Mouse (Mus musculus) embryo, embryonic 11 days (tissue): ENCODE measurements around the gene Pacsin1.

Source experiments
- DNase-seq: peaks from one replicate; pipeline ENCODE4 v3.0.0-alpha.2; 2015

Gene Pacsin1

GRCm38 (mm10) chr17:27678924-27679813 lies 23.9 kb downstream of the Pacsin1 start:
- peak; percentile 21 for DNase-seq

DNA sequence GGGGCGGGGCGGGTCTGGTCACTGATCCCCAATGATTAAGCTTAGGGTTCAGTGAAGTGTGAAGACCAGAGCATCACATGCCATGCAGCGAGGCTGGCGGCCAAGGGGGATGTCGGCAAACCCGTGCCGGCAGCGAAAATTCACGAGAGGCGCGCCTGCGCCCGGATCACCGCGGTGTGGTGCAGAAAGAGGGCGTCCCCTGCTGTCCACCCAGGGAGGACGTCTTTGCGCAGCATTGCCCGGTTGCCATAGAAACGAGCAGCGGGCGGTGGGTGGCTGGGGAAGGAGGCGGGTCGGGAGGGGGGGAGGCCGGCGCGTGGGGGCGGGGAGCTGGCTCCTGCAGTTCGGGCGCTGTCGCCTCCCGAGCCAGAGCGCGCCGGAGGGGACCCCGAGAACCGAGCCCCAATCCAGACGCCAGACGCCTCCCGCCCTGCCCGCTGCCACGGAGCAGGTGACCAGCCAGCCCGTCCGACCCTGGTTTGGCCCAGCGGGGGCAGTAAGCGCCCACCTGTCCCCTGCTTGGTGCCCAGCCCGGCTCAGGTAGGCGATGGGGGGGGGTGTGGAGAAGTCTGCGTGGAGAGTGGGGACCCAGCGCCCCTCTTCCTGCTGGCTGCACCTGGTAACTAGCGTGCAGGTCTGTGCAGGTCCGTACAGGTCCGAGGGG lies 29.7 kb downstream of the Pacsin1 start:
- DNase-seq: peak; percentile 88

DNA sequence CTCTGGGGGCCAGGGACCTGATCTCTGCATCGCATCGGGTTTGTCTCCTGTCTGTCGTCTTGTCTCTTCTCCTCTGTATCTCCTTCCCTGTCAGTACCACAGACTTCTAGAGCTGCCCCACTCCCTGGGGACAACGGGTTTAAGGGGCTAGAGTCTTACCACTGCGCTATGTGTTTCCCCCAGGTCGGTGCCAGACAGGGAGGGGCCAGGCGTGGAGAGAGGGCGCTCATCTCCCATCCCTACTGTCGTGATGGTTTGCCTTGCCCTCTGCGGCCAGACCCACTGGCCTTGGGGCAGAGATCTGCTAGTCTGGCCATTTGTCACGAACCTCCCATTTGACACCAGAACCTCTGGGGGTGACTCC lies 30.2 kb downstream of the Pacsin1 start:
- peak; percentile 22 for DNase-seq

- no peak for DNase-seq
Measured at GRCm38 (mm10) chr17:27686395-27686794, 31.1 kb downstream of the Pacsin1 start.

DNA sequence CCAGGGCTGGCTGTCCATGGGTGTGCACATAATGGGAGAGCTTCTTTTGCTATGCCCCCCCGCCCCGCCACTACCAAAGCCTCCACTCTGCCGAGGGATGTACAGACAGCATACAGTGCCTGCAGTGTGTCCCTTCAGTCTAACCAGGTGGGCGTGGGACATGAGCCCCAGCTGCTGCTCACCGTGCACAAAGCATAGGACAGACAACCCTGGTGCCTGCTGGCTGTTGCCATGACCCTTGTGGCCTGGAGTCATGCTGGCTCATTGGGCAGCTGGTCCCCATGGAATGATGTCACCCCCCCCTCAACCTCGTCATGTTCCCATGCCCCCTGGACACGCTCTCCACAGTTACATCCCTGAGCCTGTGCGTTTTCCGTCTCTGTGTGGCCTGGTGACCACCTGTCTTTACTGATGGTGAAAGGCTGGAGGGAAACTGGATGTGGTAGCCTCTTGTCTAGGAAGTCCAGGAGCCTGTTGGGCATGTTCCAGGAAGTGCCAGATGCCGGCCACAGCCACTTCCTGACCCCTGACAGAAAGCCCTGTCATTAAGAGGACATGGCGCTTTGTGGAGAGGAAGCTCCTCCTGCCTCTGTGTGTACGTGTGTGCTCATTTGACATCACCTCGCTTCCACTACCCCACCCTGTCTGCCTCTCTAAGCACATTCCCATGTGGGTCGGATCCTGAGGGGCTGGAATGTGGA lies 35.8 kb downstream of the Pacsin1 start:
- no peak for DNase-seq

GRCm38 (mm10) chr17:27699641-27700244 lies 44.4 kb downstream of the Pacsin1 start:
- DNase-seq: no peak

DNA sequence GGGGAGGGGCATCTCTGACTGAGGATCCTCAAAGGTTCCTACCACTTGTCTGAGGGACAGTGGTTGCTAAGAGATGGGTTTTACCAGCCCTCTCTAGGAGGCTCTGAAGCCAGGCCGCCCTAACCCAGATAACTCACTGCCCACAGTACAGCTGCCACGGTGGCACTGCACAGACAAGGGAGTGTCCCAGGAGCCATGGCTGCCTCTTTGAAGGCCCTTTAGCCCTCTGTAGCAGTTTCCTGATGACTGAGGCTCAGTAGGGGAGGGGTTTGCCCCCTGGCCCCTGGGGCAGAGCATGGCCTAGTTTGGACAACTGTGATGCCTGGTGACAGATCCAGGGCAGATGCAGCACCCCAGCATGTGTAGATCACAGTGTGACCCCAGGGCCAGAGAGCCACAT lies 45.5 kb downstream of the Pacsin1 start:
- DNase-seq: no peak

GRCm38 (mm10) chr17:27701856-27702255 lies 46.5 kb downstream of the Pacsin1 start:
- DNase-seq: no peak

DNA sequence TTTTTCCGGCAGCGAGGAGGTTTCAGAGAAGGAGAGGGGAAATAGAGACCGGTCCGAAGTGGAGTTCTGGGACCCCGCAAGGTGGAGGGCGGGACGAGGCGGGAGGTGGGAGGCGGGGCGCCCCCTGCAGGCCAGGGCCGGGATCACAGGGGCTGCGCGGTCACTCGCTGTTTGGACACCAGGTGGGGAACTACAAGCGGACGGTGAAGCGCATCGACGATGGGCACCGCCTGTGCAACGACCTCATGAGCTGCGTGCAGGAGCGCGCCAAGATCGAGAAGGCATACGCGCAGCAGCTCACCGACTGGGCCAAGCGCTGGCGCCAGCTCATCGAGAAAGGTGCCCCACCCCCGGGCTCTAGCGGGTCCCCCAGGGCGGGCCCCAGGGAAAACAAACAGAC lies 47.2 kb downstream of the Pacsin1 start:
- DNase-seq: peak; percentile 82

DNA sequence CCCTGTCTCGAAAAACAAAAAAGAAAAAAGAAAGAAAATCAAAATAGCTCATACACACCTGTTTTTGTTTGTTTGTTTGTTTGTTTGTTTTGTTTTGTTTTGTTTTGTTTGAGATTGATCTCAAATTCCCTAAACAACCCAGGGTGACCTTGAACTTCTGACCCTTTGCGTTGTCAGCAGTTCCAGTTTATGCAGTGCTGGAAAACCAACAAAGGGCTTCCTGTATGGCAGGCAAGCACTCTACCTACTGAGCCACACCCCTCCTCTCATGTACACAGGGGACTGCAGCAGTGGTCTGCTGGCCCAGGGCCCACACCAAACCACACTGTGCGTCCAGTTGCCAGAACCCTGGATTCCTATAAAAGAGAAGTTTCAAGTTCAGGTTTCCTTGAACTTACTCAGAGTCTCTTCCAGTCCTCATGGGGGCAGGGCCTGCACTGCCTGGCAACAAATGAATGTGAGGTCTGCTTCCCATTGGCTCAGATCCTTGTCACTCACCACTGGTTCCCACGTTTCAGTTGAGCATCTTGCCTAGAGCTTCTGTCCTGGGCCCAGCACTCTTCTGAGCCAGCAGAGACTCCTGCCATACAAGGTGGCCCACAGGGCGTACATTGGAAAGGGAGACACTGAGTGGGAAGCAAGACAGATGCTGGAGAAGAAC lies 48.8 kb downstream of the Pacsin1 start:
- DNase-seq: peak; percentile 51

DNA sequence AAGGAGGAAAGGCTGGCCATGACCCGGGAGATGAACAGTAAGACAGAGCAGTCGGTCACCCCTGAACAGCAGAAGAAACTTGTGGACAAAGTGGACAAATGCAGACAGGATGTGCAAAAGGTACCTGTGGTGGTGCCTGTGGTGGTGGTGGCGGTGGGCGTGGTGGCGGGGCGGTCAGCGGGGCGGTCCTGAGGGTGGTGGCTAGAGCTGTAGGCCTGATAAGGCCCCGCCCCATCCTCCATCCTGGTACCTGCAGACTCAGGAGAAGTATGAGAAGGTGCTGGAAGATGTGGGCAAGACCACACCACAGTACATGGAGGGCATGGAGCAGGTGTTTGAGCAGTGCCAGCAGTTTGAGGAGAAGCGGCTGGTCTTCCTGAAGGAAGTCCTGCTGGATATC lies 50.4 kb downstream of the Pacsin1 start:
- no peak for DNase-seq

- DNase-seq: peak; percentile 94
Measured at GRCm38 (mm10) chr17:27707954-27708661, 52.8 kb downstream of the Pacsin1 start.

DNA sequence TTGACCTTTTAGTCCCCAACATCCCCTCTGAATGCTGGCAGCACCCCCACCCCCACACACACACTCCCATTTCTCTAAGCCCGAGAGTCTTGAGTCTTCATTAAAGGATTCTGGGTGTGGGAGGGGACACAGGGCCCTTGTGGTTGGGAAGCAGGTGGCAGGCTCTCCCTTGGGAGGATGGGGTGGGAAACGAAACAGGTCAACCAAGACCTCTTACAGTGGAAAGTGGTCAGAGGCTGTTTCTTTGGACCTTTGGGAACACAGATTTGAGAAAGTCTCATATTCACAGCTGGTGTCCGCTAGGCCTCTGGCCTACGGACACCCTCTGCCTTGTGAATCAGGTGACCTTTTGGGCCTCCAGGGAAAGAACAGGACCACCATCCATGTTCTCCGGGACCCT lies 54.3 kb downstream of the Pacsin1 start:
- DNase-seq: no peak

DNA sequence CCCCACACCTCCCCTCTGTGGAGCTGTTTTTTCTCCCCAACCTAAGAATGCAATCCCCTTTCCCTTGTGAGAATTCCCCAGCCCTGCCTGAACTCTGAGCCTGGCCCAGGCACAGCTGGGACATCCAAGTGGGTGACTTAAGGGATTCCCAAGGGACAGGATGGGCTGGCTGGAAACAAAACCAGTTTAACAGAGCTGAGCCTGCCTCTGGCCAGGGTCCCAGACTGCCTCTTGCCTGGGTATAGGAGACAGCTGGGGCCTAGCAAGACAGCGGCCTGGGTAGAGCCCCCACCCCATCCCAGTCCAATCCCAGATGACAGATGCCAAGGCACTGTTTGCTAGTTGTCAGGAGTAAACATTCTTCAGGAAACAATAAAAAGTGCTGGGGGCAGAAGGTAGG lies 57.5 kb downstream of the Pacsin1 start:
- no peak for DNase-seq

- peak; percentile 70 for DNase-seq
Measured at GRCm38 (mm10) chr17:27716804-27717203, 61.5 kb downstream of the Pacsin1 start.

DNA sequence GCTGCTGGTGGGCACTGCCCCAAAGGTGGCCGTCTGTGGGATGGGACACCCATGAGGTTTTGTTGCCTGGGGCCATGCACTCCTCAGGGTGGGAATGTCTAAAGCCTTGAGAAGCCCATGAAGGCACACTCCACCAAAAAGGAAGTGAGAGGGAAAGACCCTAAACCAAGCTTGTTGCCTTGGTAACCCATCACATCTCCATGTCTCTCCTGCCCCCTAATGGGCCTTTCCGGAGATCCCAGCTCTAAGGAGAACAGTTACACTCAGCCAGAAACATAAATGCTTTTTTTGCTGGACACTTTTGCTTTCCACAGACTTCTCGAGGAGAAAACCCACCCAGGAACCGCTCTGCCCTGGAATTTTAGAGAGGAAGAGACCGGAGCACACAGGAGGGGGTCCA lies 62.9 kb downstream of the Pacsin1 start:
- peak; percentile 56 for DNase-seq

GRCm38 (mm10) chr17:27719663-27720062 lies 64.4 kb downstream of the Pacsin1 start:
- DNase-seq: no peak

DNA sequence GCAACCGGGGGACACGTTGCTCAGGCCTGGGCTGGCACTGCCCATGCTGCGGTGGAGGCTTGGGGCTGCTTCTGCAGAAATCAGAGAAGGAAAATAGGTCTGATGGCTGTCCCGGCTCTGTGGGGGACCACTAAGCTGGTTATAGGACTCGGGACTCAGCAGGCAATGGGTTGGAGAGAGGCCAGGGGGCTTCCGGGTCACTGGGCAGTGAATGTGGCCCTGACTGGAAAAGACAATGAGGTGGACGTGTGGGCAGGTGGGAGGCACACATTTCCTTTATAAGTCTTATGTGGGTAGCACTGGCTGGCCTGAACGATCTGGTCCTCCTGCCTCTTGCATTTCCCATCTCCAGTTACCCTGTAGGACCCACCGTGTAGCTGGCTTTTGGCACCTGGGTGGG lies 65.0 kb downstream of the Pacsin1 start:
- no peak for DNase-seq

GRCm38 (mm10) chr17:27721125-27721664 lies 65.9 kb downstream of the Pacsin1 start:
- DNase-seq: no peak

- no peak for DNase-seq
Measured at GRCm38 (mm10) chr17:27724327-27724726, 69.0 kb downstream of the Pacsin1 start.

GRCm38 (mm10) chr17:27725011-27725410 lies 69.7 kb downstream of the Pacsin1 start:
- peak; percentile 37 for DNase-seq

- peak; percentile 34 for DNase-seq
Measured at GRCm38 (mm10) chr17:27725412-27725811, 70.1 kb downstream of the Pacsin1 start.
